Mouse (Mus musculus): ENCODE results near the gene Col5a3. TPM values are rescaled to one million over a fixed set of nuclear protein-coding genes. Genes with fewer than 3 reads are reported as not detected.

Gene Col5a3
- polyA plus RNA-seq (2014; fragmentation: Illumina TruSeq; extraction: RNeasy Lipid Tissue Mini Kit (QIAGEN cat#74804); ENCODE audit: low read depth, low replicate concordance): 14.5 TPM

GRCm38 (mm10) chr9:20814521-20815272 lies at the start of gene Col5a3:
Gene Col5a3, minus strand, starts transcription at chr9:20815067.

GRCm38 (mm10) chr9:20818236-20818635 lies 3.4 kb upstream of the Col5a3 start, which contains the start of gene Rdh8:
Gene Rdh8, plus strand, starts transcription at chr9:20818503.

GRCm38 (mm10) chr9:20746017-20746660 lies 68.7 kb downstream of the Col5a3 start, which contains the start of gene Olfm2:
Gene Olfm2, minus strand, starts transcription at chr9:20746349.

Other genes starting within 250 kb of the Col5a3 start
- gene Zfp846, start 233.8 kb downstream of the Col5a3 start, polyA plus RNA-seq (2014; fragmentation: Illumina TruSeq; extraction: RNeasy Lipid Tissue Mini Kit (QIAGEN cat#74804); ENCODE audit: low read depth, low replicate concordance): 2.7 TPM
- gene Ubl5, start 172.2 kb downstream of the Col5a3 start, polyA plus RNA-seq (2014; fragmentation: Illumina TruSeq; extraction: RNeasy Lipid Tissue Mini Kit (QIAGEN cat#74804); ENCODE audit: low read depth, low replicate concordance): 447 TPM
- 17.7 TPM for gene Fbxl12, start 170.3 kb downstream of the Col5a3 start, polyA plus RNA-seq (2014; fragmentation: Illumina TruSeq; extraction: RNeasy Lipid Tissue Mini Kit (QIAGEN cat#74804); ENCODE audit: low read depth, low replicate concordance)
- gene Pin1, start 163.0 kb downstream of the Col5a3 start, polyA plus RNA-seq (2014; fragmentation: Illumina TruSeq; extraction: RNeasy Lipid Tissue Mini Kit (QIAGEN cat#74804); ENCODE audit: low read depth, low replicate concordance): 17.5 TPM
- not detected for gene Olfm2, start 68.7 kb downstream of the Col5a3 start, polyA plus RNA-seq (2014; fragmentation: Illumina TruSeq; extraction: RNeasy Lipid Tissue Mini Kit (QIAGEN cat#74804); ENCODE audit: low read depth, low replicate concordance)
- gene Rdh8, start 3.4 kb upstream of the Col5a3 start, polyA plus RNA-seq (2014; fragmentation: Illumina TruSeq; extraction: RNeasy Lipid Tissue Mini Kit (QIAGEN cat#74804); ENCODE audit: low read depth, low replicate concordance): not detected
- gene A230050P20Rik, start 53.6 kb upstream of the Col5a3 start, polyA plus RNA-seq (2014; fragmentation: Illumina TruSeq; extraction: RNeasy Lipid Tissue Mini Kit (QIAGEN cat#74804); ENCODE audit: low read depth, low replicate concordance): 11.0 TPM
- 3.9 TPM for gene Angptl6, start 64.7 kb upstream of the Col5a3 start, polyA plus RNA-seq (2014; fragmentation: Illumina TruSeq; extraction: RNeasy Lipid Tissue Mini Kit (QIAGEN cat#74804); ENCODE audit: low read depth, low replicate concordance)
- gene Ppan, start 73.1 kb upstream of the Col5a3 start, polyA plus RNA-seq (2014; fragmentation: Illumina TruSeq; extraction: RNeasy Lipid Tissue Mini Kit (QIAGEN cat#74804); ENCODE audit: low read depth, low replicate concordance): 11.1 TPM
- gene Eif3g, start 83.6 kb upstream of the Col5a3 start, polyA plus RNA-seq (2014; fragmentation: Illumina TruSeq; extraction: RNeasy Lipid Tissue Mini Kit (QIAGEN cat#74804); ENCODE audit: low read depth, low replicate concordance): 113 TPM
- gene Dnmt1, start 144.8 kb upstream of the Col5a3 start, polyA plus RNA-seq (2014; fragmentation: Illumina TruSeq; extraction: RNeasy Lipid Tissue Mini Kit (QIAGEN cat#74804); ENCODE audit: low read depth, low replicate concordance): 9.2 TPM
- gene S1pr2, start 161.7 kb upstream of the Col5a3 start, polyA plus RNA-seq (2014; fragmentation: Illumina TruSeq; extraction: RNeasy Lipid Tissue Mini Kit (QIAGEN cat#74804); ENCODE audit: low read depth, low replicate concordance): 2.7 TPM
- 123 TPM for gene Mrpl4, start 187.7 kb upstream of the Col5a3 start, polyA plus RNA-seq (2014; fragmentation: Illumina TruSeq; extraction: RNeasy Lipid Tissue Mini Kit (QIAGEN cat#74804); ENCODE audit: low read depth, low replicate concordance)
- gene Icam1, start 200.9 kb upstream of the Col5a3 start, polyA plus RNA-seq (2014; fragmentation: Illumina TruSeq; extraction: RNeasy Lipid Tissue Mini Kit (QIAGEN cat#74804); ENCODE audit: low read depth, low replicate concordance): 12.4 TPM
- 1.3 TPM for gene Icam4, start 214.3 kb upstream of the Col5a3 start, polyA plus RNA-seq (2014; fragmentation: Illumina TruSeq; extraction: RNeasy Lipid Tissue Mini Kit (QIAGEN cat#74804); ENCODE audit: low read depth, low replicate concordance)
- gene Icam5, start 217.0 kb upstream of the Col5a3 start, polyA plus RNA-seq (2014; fragmentation: Illumina TruSeq; extraction: RNeasy Lipid Tissue Mini Kit (QIAGEN cat#74804); ENCODE audit: low read depth, low replicate concordance): not detected